Mouse (Mus musculus) hindbrain, postnatal 0 days (tissue): ENCODE measurements at regions not wholly inside any gene's neighbourhood (a gene's known extent, or its start where the extent isn't known, plus 50 kb on each side); places are given as distances from the start of the nearest gene placed in this dataset.

Experiments
- ATAC-seq: fragments of 200-750 bp; cut with Nextera tagmentation; 2 replicates; pipeline ENCODE4 v1.8.0; 2017; ENCODE audit warnings: mild to moderate bottlenecking, moderate TSS enrichment, moderate library complexity
- DNase-seq: peaks from one replicate; pipeline ENCODE4 v3.0.0-alpha.2; 2015; ENCODE audit warnings: low spot score
- H3K27ac ChIP-seq: fragments of 300-500 bp; sonication (generic); 2 replicates; pipeline ENCODE4 v1.5.1; 2014; ENCODE audit warnings: mild to moderate bottlenecking
- H3K27me3 ChIP-seq: fragments of 300-500 bp; sonication (generic); 2 replicates; pipeline ENCODE4 v1.6.1; 2014; ENCODE audit warnings: low read length, mixed read lengths; ENCODE audit not compliant: insufficient read depth
- H3K36me3 ChIP-seq: fragments of 300-500 bp; sonication (generic); 2 replicates; pipeline ENCODE4 v1.6.1; 2014; ENCODE audit warnings: low read length, mixed read lengths; ENCODE audit not compliant: insufficient read depth
- H3K4me1 ChIP-seq: fragments of 300-500 bp; sonication (generic); 2 replicates; pipeline ENCODE4 v1.6.1; 2014; ENCODE audit warnings: antibody characterized with exemption, low read length, mixed read lengths; ENCODE audit not compliant: insufficient read depth
- H3K4me2 ChIP-seq: fragments of 300-500 bp; sonication (generic); 2 replicates; pipeline ENCODE4 v1.6.1; 2014; ENCODE audit warnings: low read depth, mild to moderate bottlenecking, low read length, moderate library complexity, mixed read lengths
- H3K4me3 ChIP-seq: fragments of 300-500 bp; sonication (generic); 2 replicates; pipeline ENCODE4 v1.5.1; 2014; ENCODE audit warnings: low read length
- H3K9ac ChIP-seq: fragments of 300-500 bp; sonication (generic); replicated peaks from 2 replicates; pipeline ENCODE4 v1.6.1; 2014; ENCODE audit warnings: mild to moderate bottlenecking, low read length, moderate library complexity, mixed read lengths
- H3K9me3 ChIP-seq: fragments of 300-500 bp; sonication (generic); 2 replicates; pipeline ENCODE4 v1.6.1; 2016; ENCODE audit warnings: low read length, mixed read lengths
- CTCF ChIP-seq: IDR thresholded peaks from 2 replicates; pipeline ENCODE4 v1.5.1; 2016; ENCODE audit warnings: antibody characterized with exemption, control low read depth, low read depth
- WGBS: fragments of 180-500 bp; shearing (Covaris S2); extraction: QIAGEN DNeasy Blood & Tissue Kit; methylation state at CpG from one replicate; pipeline ENCODE4 v1.1.7; 2014; 5-methylcytosine and 5-hydroxymethylcytosine counted together

GRCm38 (mm10) chr7:95799022-95799421 lies 372.0 kb upstream of the Tenm4 start:
- H3K9me3 ChIP-seq, result no peaks in the 10 kb centered on the region
- 55% methylated on average over 3 of the region's 3 CpGs for WGBS

GRCm38 (mm10) chr7:95809626-95810025 lies 361.4 kb upstream of the Tenm4 start:
- H3K27ac ChIP-seq, result no peak overlapping the region
- WGBS, result 43% methylated on average over 3 of the region's 3 CpGs
- H3K36me3 ChIP-seq, result no peaks in the 10 kb centered on the region
- ATAC-seq (no peak), DNase-seq (no peak)
- H3K4me2 ChIP-seq, result no peak overlapping the region
- TF ChIP-seq CTCF, result no peak
- H3K4me3 ChIP-seq, result no peak overlapping the region
- H3K27me3 ChIP-seq, result no peaks in the 10 kb centered on the region
- no peaks in the 10 kb centered on the region for H3K9me3 ChIP-seq
- no peak overlapping the region for H3K9ac ChIP-seq
- no peaks in the 10 kb centered on the region for H3K4me1 ChIP-seq

More at GRCm38 (mm10) chr7:95799022-95799421, 372.0 kb upstream of the Tenm4 start:
- Histone ChIP-seq H3K27me3 (no peaks in the 10 kb centered on the region), H3K9ac (no peak overlapping the region), H3K4me1 (no peaks in the 10 kb centered on the region), H3K36me3 (no peaks in the 10 kb centered on the region), H3K4me2 (no peak overlapping the region), H3K4me3 (no peak overlapping the region), H3K27ac (no peak overlapping the region)
- DNase-seq (no peak), ATAC-seq (no peak)
- TF ChIP-seq CTCF, result no peak

GRCm38 (mm10) chr7:95810096-95810495 lies 360.9 kb upstream of the Tenm4 start:
- Histone ChIP-seq H3K9me3 (no peaks in the 10 kb centered on the region), H3K4me2 (no peak overlapping the region), H3K4me1 (no peaks in the 10 kb centered on the region), H3K27ac (no peak overlapping the region), H3K27me3 (no peaks in the 10 kb centered on the region), H3K36me3 (no peaks in the 10 kb centered on the region), H3K9ac (no peak overlapping the region), H3K4me3 (no peak overlapping the region)
- DNase-seq, result peak; percentile 14
- ATAC-seq, result no peak
- WGBS, result 19% methylated on average over 4 of the region's 4 CpGs
- no peak for TF ChIP-seq CTCF

- ATAC-seq, result no peak
- H3K9me3 ChIP-seq, result no peaks in the 10 kb centered on the region
- DNase-seq, result no peak
These were observed 356.2 kb upstream of the Tenm4 start for GRCm38 (mm10) chr7:95814865-95815264.

GRCm38 (mm10) chr7:95823539-95823938 lies 347.5 kb upstream of the Tenm4 start:
- no peak overlapping the region for H3K9ac ChIP-seq
- ATAC-seq (no peak), DNase-seq (no peak)
- H3K9me3 ChIP-seq, result no peaks in the 10 kb centered on the region
- TF ChIP-seq CTCF, result no peak
- H3K27ac ChIP-seq, result no peak overlapping the region
- H3K4me1 ChIP-seq, result no peaks in the 10 kb centered on the region
- no peak overlapping the region for H3K4me2 ChIP-seq
- H3K4me3 ChIP-seq, result no peak overlapping the region
- no peaks in the 10 kb centered on the region for H3K36me3 ChIP-seq
- WGBS, result 75% methylated on average over 4 of the region's 4 CpGs
- no peaks in the 10 kb centered on the region for H3K27me3 ChIP-seq

More at GRCm38 (mm10) chr7:95814865-95815264, 356.2 kb upstream of the Tenm4 start:
- Histone ChIP-seq H3K4me3 (no peak overlapping the region), H3K4me1 (no peaks in the 10 kb centered on the region), H3K36me3 (no peaks in the 10 kb centered on the region), H3K27me3 (no peaks in the 10 kb centered on the region), H3K27ac (no peak overlapping the region), H3K9ac (no peak overlapping the region), H3K4me2 (no peak overlapping the region)
- TF ChIP-seq CTCF, result no peak
- 19% methylated on average over 2 of the region's 2 CpGs for WGBS

- TF ChIP-seq CTCF, result no peak
- Histone ChIP-seq H3K4me3 (no peak overlapping the region), H3K9ac (no peak overlapping the region), H3K4me1 (no peaks in the 10 kb centered on the region), H3K4me2 (no peak overlapping the region), H3K27me3 (no peaks in the 10 kb centered on the region), H3K36me3 (no peaks in the 10 kb centered on the region), H3K9me3 (no peaks in the 10 kb centered on the region), H3K27ac (no peak overlapping the region)
- WGBS, result 93% methylated on average over 4 of the region's 4 CpGs
- no peak for ATAC-seq
- no peak for DNase-seq
These were observed 341.2 kb upstream of the Tenm4 start for GRCm38 (mm10) chr7:95829889-95830288.

GRCm38 (mm10) chr7:95834236-95834919 lies 336.7 kb upstream of the Tenm4 start:
- Histone ChIP-seq H3K4me3 (no peak overlapping the region), H3K4me1 (no peaks in the 10 kb centered on the region), H3K36me3 (no peaks in the 10 kb centered on the region), H3K9ac (no peak overlapping the region), H3K27ac (no peak overlapping the region), H3K4me2 (no peak overlapping the region), H3K9me3 (no peaks in the 10 kb centered on the region), H3K27me3 (no peaks in the 10 kb centered on the region)
- ATAC-seq (no peak), DNase-seq (peak; percentile 8)
- no peak for TF ChIP-seq CTCF
- 45% methylated on average over 10 of the region's 10 CpGs for WGBS
